Mouse (Mus musculus): ENCODE measurements around the gene Sec14l5.

GRCm38 (mm10) chr16:5153299-5154026, 6.6 kb downstream of the Sec14l5 start:
- TF ChIP-seq CTCF (IDR thresholded peaks at IDR 0.05; ENCODE audit: low read depth) (no peak), EP300 (optimal IDR thresholded peaks at IDR 0.05) (no peak)

Data from stomach, postnatal 0 days (tissue).